Comparison of ENCODE assay signal across 8 mouse cellular contexts in genomic region chr5:149320534-149321482, GRCm38 (mm10). TPM values are rescaled to one million over a fixed set of nuclear protein-coding genes. Genes with fewer than 3 reads are reported as not detected.
DNase-seq lines count a peak whose midpoint lies in the region; ATAC-seq and TF ChIP-seq lines count a peak whose summit lies in the region.

No protein-coding gene starts in this region.

- peak; percentile 48 to 71 for DNase-seq in adrenal gland, adult (ENCODE audit: inconsistent age in 2 of 2, low spot score in 1 of 2)
- peak; percentile 83 for DNase-seq in forebrain, embryonic 10.5 days (ENCODE audit: extremely low spot score, low spot score)
- DNase-seq in liver, adult 2 months (ENCODE audit: extremely low read depth, low read depth, low spot score), result peak; percentile 83
- peak; percentile 86 for DNase-seq in naive thymus-derived CD4-positive, alpha-beta T cell, adult 2 months (ENCODE audit: low read depth)
- peak; percentile 74 for DNase-seq in testis, postnatal 14 days (ENCODE audit: low spot score)

- peak overlapping the region; percentile 22 for H3K9ac ChIP-seq in heart, embryonic 14.5 days (ENCODE audit: low read length)
- peak overlapping the region; percentile 15; the same call in 1 of the 2 replicates for H3K9ac ChIP-seq in kidney, embryonic 15.5 days
- 0 out of 2 replicates have a peak overlapping the region, but pooled peaks have one; percentile 10 for H3K9ac ChIP-seq in liver, adult 2 months (ENCODE audit: low read depth, low read length)

- no peaks in the 10 kb centered on the region for H3K36me3 ChIP-seq in forebrain, embryonic 10.5 days (replicated peaks)
- H3K36me3 ChIP-seq in heart, embryonic 14.5 days (ENCODE audit: control insufficient read depth, insufficient read depth, low read length), result no peaks in the 10 kb centered on the region
- no peaks in the 10 kb centered on the region for H3K36me3 ChIP-seq in kidney, embryonic 15.5 days
- no peaks in the 10 kb centered on the region for H3K36me3 ChIP-seq in liver, adult 2 months (ENCODE audit: control insufficient read depth, insufficient read depth, low read length)

- H3K9me3 ChIP-seq in forebrain, embryonic 10.5 days, result no peaks in the 10 kb centered on the region
- H3K9me3 ChIP-seq in heart, embryonic 14.5 days (ENCODE audit: control insufficient read depth, low read length), result no peaks in the 10 kb centered on the region
- no peaks in the 10 kb centered on the region for H3K9me3 ChIP-seq in kidney, embryonic 15.5 days (replicated peaks)

- under 1% methylated on average over 15 of the region's 15 CpGs for WGBS in forebrain, embryonic 10.5 days
- WGBS in heart, embryonic 14.5 days, result 1% methylated on average over 15 of the region's 15 CpGs
- under 1% methylated on average over 15 of the region's 15 CpGs for WGBS in kidney, embryonic 15.5 days
- 6% methylated on average over 15 of the region's 15 CpGs for WGBS in liver, adult 2 months

- H3K79me2 ChIP-seq in liver, adult 2 months (ENCODE audit: control insufficient read depth, insufficient read depth, low read length), result no peaks in the 10 kb centered on the region

- H3K27me3 ChIP-seq in forebrain, embryonic 10.5 days (ENCODE audit: poor library complexity, severe bottlenecking), result 0 out of 2 replicates have a peak, but pooled peaks cover 5% of the 10 kb centered on the region
- H3K27me3 ChIP-seq in heart, embryonic 14.5 days (ENCODE audit: control insufficient read depth, insufficient read depth, low read length), result no peaks in the 10 kb centered on the region
- no peaks in the 10 kb centered on the region for H3K27me3 ChIP-seq in kidney, embryonic 15.5 days
- no peaks in the 10 kb centered on the region for H3K27me3 ChIP-seq in liver, adult 2 months (ENCODE audit: control insufficient read depth, insufficient read depth, low read length)

- TF ChIP-seq POLR2A in liver, adult 2 months (IDR thresholded peaks at IDR 0.05; ENCODE audit: extremely low read depth, insufficient read depth, low read length), result no peak

- H3K27ac ChIP-seq in forebrain, embryonic 10.5 days, result peak overlapping the region; percentile 84
- H3K27ac ChIP-seq in heart, embryonic 14.5 days (replicated peaks in 1 of 2; ENCODE audit: control insufficient read depth in 1 of 2, insufficient read depth in 1 of 2, low read depth in 2 of 2, low read length in 2 of 2), result peak overlapping the region; percentile 94 to 97
- H3K27ac ChIP-seq in kidney, embryonic 15.5 days, result peak overlapping the region; percentile 90
- peak overlapping the region; percentile 2 for H3K27ac ChIP-seq in liver, adult 2 months (replicated peaks; ENCODE audit: insufficient read depth, low read depth, low read length)

- no peak for TF ChIP-seq CTCF in liver, adult 2 months (IDR thresholded peaks at IDR 0.05; ENCODE audit: low read depth, low read length)

- peaks cover 74% of the 10 kb centered on the region for H3K4me1 ChIP-seq in forebrain, embryonic 10.5 days
- H3K4me1 ChIP-seq in heart, embryonic 14.5 days (ENCODE audit: control insufficient read depth in 2 of 2, insufficient read depth in 2 of 2, low read length in 2 of 2), result peaks cover 44 to 48% of the 10 kb centered on the region in 2 experiments
- H3K4me1 ChIP-seq in kidney, embryonic 15.5 days, result peaks cover 42% of the 10 kb centered on the region
- H3K4me1 ChIP-seq in liver, adult 2 months (ENCODE audit: control insufficient read depth, insufficient read depth, low read length), result peaks cover 21% of the 10 kb centered on the region

- peak; percentile 87 for ATAC-seq in heart, embryonic 14.5 days (ENCODE audit: insufficient number of reproducible peaks, insufficient read depth, low FRiP score, low read depth)
- peak; percentile 78 for ATAC-seq in kidney, embryonic 15.5 days (replicated peaks; ENCODE audit: low FRiP score)
- no peak for ATAC-seq in megakaryocyte progenitor cell, adult 5-6 weeks (replicated peaks; ENCODE audit: poor library complexity)

- peak overlapping the region; percentile 39 for H3K4me3 ChIP-seq in forebrain, embryonic 10.5 days
- H3K4me3 ChIP-seq in heart, embryonic 14.5 days (ENCODE audit: control insufficient read depth in 1 of 2, insufficient read depth in 1 of 2, low read depth in 1 of 2, low read length in 2 of 2), result no peak overlapping the region; a peak in 1 of 4 replicates
- peak overlapping the region; percentile 17 for H3K4me3 ChIP-seq in kidney, embryonic 15.5 days (replicated peaks)
- H3K4me3 ChIP-seq in liver, adult 2 months (ENCODE audit: insufficient read depth, low read depth, low read length), result no peak overlapping the region

- H3K4me2 ChIP-seq in heart, embryonic 14.5 days (ENCODE audit: low read length), result peak overlapping the region; percentile 36
- H3K4me2 ChIP-seq in kidney, embryonic 15.5 days, result peak overlapping the region; percentile 50

RNA-seq across cellular contexts. Expression of gene Alox5ap, which starts 56.2 kb away (rescaled TPM):
- 2.6 and 3.9 TPM in 2 replicates for polyA plus RNA-seq in forebrain, embryonic 10.5 days (2016; fragmentation: Nextera tagmentation; extraction: Ambion mirVana)
- polyA plus RNA-seq in heart, embryonic 14.5 days (2014; fragmentation: Nextera tagmentation; extraction: Ambion mirVana), result 7.2 and 9.2 TPM in 2 replicates
- 12.4 and 13.3 TPM in 2 replicates for polyA plus RNA-seq in kidney, embryonic 15.5 days (2015; fragmentation: Nextera tagmentation; extraction: Ambion mirVana)
- total RNA-seq in liver, adult 2 months (2014; rRNA removed), result 2.3 and 3.8 TPM in 2 replicates
- 4.8 and 6.4 TPM in 2 replicates for polyA plus RNA-seq in liver, adult 2 months (2012; rRNA removed)
- total RNA-seq in megakaryocyte progenitor cell, adult 5-6 weeks (2015), result 426 and 442 TPM in 2 replicates
- total RNA-seq in megakaryocyte progenitor cell, adult 5-6 weeks (2017), result 320 and 453 TPM in 2 replicates

Comparison
In these comparisons a context has a peak if more than half of its experiments do, and no peak if none do; other contexts are left out.
1. H3K27ac ChIP-seq: peak in every context shown above with its lines; median percentile 96 in heart, embryonic 14.5 days; 90 in kidney, embryonic 15.5 days; 84 in forebrain, embryonic 10.5 days; 2 in liver, adult 2 months.
2. H3K4me3 ChIP-seq: peak in forebrain, embryonic 10.5 days (single experiment) and kidney, embryonic 15.5 days (single experiment); none in heart, embryonic 14.5 days (0 of 2) and liver, adult 2 months (single experiment).
3. Peak in every context shown above with its lines, with median percentiles within 50 percentile points of each other: DNase-seq and H3K9ac ChIP-seq.